Mouse (Mus musculus) erythroblast, embryonic 14.5 days (primary cell): Measurements from ENCODE around the gene Pgpep1.

Experiments used
- GATA1 ChIP-seq: IDR thresholded peaks from 2 replicates; pipeline ENCODE4 v1.6.1; 2012; ENCODE audit warnings: low read length, inconsistent platforms, mixed read lengths
- TAL1 ChIP-seq: IDR thresholded peaks from 3 replicates; pipeline ENCODE4 v1.6.1; 2012; ENCODE audit warnings: low read length, inconsistent platforms, mixed read lengths

DNA sequence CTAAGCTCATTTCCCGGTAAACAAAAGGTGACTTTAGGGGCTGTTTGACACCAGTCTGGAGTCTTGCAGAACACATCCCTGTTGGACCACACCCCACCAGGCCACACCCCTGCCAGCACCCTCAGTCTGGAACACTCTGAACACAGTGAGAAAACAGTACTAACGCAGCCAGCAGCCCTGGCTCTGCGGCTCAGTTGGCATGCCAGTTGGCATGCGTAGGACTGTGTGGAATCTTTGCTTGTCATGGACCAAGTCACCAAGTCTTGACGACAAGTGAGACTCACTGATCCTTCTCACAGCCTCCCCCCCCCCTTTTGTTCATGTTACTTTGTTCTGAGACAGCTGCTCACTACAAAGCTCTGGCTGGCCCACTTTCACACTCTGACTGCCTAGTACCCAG is 6.9 kb upstream of the Pgpep1 start:
- TF ChIP-seq GATA1 (no peak), TAL1 (no peak)
